Mouse (Mus musculus) G1E (cell line): ENCODE data around the gene Slc25a25.

ENCODE experiments used
- CTCF ChIP-seq: IDR thresholded peaks from 2 replicates; pipeline ENCODE4 v1.5.1; 2012; ENCODE audit warnings: low read depth, low read length, inconsistent platforms, mixed read lengths
- GATA1 ChIP-seq: IDR thresholded peaks from 2 replicates; pipeline ENCODE4 v1.6.1; 2012; ENCODE audit warnings: borderline replicate concordance, low read length, inconsistent platforms, mixed read lengths
- GATA2 ChIP-seq: IDR thresholded peaks from 2 replicates; pipeline ENCODE4 v1.6.1; 2012; ENCODE audit warnings: low read depth, low read length, inconsistent platforms, borderline replicate concordance
- POLR2AphosphoS5 ChIP-seq: IDR thresholded peaks from 2 replicates; pipeline ENCODE4 v1.6.1; 2012; ENCODE audit warnings: low read depth, low read length, inconsistent platforms; ENCODE audit not compliant: insufficient replicate concordance
- TAL1 ChIP-seq: conservative IDR thresholded peaks from 2 replicates; pipeline ENCODE4 v1.6.1; 2012; ENCODE audit warnings: low read depth, low read length, inconsistent platforms, mixed read lengths

GRCm38 (mm10) chr2:32390871-32391270 lies 60.4 kb downstream of the Slc25a25 start:
- TF ChIP-seq TAL1 (no peak), GATA1 (no peak), CTCF (no peak), POLR2AphosphoS5 (no peak), GATA2 (no peak)
